Mouse (Mus musculus): ENCODE data around the gene Cadm4. TPM values are rescaled to one million over a fixed set of nuclear protein-coding genes. Genes with fewer than 3 reads are reported as not detected.

The Cadm4 gene
- total RNA-seq (2021) = 10 to 100 TPM; 11.9 to 12.5 TPM

- peak; percentile 87 for DNase-seq
Observed at GRCm38 (mm10) chr7:24481474-24482207, at the start of gene Cadm4. TSS of gene Cadm4 (plus strand) at chr7:24482023.

- DNase-seq = no peak
Observed at GRCm38 (mm10) chr7:24435305-24435704, 46.5 kb upstream of the Cadm4 start.

GRCm38 (mm10) chr7:24437981-24438380, 43.8 kb upstream of the Cadm4 start:
- peak; percentile 43 for DNase-seq

- DNase-seq = no peak
Observed at GRCm38 (mm10) chr7:24439191-24439590, 42.6 kb upstream of the Cadm4 start.

GRCm38 (mm10) chr7:24439891-24440290, 41.9 kb upstream of the Cadm4 start:
- no peak for DNase-seq

GRCm38 (mm10) chr7:24441785-24442184, 40.0 kb upstream of the Cadm4 start:
- peak; percentile 78 for DNase-seq

- DNase-seq = no peak
Observed at GRCm38 (mm10) chr7:24442313-24442712, 39.5 kb upstream of the Cadm4 start.

- DNase-seq = no peak
Observed at GRCm38 (mm10) chr7:24445266-24445926, 36.4 kb upstream of the Cadm4 start.

GRCm38 (mm10) chr7:24446697-24447340, 35.0 kb upstream of the Cadm4 start:
- no peak for DNase-seq

- no peak for DNase-seq
Observed at GRCm38 (mm10) chr7:24448782-24449517, 32.9 kb upstream of the Cadm4 start.

- no peak for DNase-seq
Observed at GRCm38 (mm10) chr7:24450585-24451017, 31.2 kb upstream of the Cadm4 start.

- no peak for DNase-seq
Observed at GRCm38 (mm10) chr7:24451855-24452311, 29.9 kb upstream of the Cadm4 start, which contains the start of gene Irgc1. TSS of gene Irgc1 (minus strand) at chr7:24452297.

- DNase-seq = no peak
Observed at GRCm38 (mm10) chr7:24454199-24454598, 27.6 kb upstream of the Cadm4 start.

- no peak for DNase-seq
Observed at GRCm38 (mm10) chr7:24455726-24456125, 26.1 kb upstream of the Cadm4 start.

GRCm38 (mm10) chr7:24457726-24458370, 24.0 kb upstream of the Cadm4 start:
- no peak for DNase-seq

- DNase-seq = no peak
Observed at GRCm38 (mm10) chr7:24459440-24459839, 22.4 kb upstream of the Cadm4 start.

- peak; percentile 57 for DNase-seq
Observed at GRCm38 (mm10) chr7:24459843-24460242, 22.0 kb upstream of the Cadm4 start.

GRCm38 (mm10) chr7:24461376-24462051, 20.3 kb upstream of the Cadm4 start:
- peak; percentile 30 for DNase-seq

- peak; percentile 53 for DNase-seq
Observed at GRCm38 (mm10) chr7:24462388-24463319, 19.2 kb upstream of the Cadm4 start, which contains the start of gene Plaur. TSS of gene Plaur (plus strand) at chr7:24462484.

GRCm38 (mm10) chr7:24466835-24467234, 15.0 kb upstream of the Cadm4 start:
- DNase-seq = no peak
